Mouse (Mus musculus): ENCODE measurements at regions not wholly inside any gene's neighbourhood (a gene's known extent, or its start where the extent isn't known, plus 50 kb on each side); places are given as distances from the start of the nearest gene placed in this dataset.

- DNase-seq (ENCODE audit: low spot score) = no peak
- intact Hi-C loops (cut with DNase I) = no loop called here
Observed at GRCm38 (mm10) chr11:23168546-23169218, 87.2 kb upstream of the Xpo1 start.

- intact Hi-C loops (cut with DNase I) = no loop called here
- no peak for DNase-seq (ENCODE audit: low spot score)
Observed at GRCm38 (mm10) chr11:23169742-23170428, 86.0 kb upstream of the Xpo1 start.

- DNase-seq (ENCODE audit: low spot score) = no peak
- intact Hi-C loops (cut with DNase I) = no loop called here
Observed at GRCm38 (mm10) chr11:23170813-23171212, 85.0 kb upstream of the Xpo1 start.

GRCm38 (mm10) chr11:23171760-23172159 lies 84.1 kb upstream of the Xpo1 start:
- DNase-seq (ENCODE audit: low spot score) = no peak
- intact Hi-C loops (cut with DNase I) = no loop called here

- DNase-seq (ENCODE audit: low spot score) = no peak
Observed at GRCm38 (mm10) chr11:23181647-23182046, 74.2 kb upstream of the Xpo1 start.

GRCm38 (mm10) chr11:23185211-23185610 lies 70.6 kb upstream of the Xpo1 start:
- DNase-seq (ENCODE audit: low spot score) = no peak
- intact Hi-C loops (cut with DNase I) = no loop called here

More at GRCm38 (mm10) chr11:23181647-23182046, 74.2 kb upstream of the Xpo1 start:
- intact Hi-C loops (cut with DNase I) = no loop called here

GRCm38 (mm10) chr11:23201701-23202449 lies 54.0 kb upstream of the Xpo1 start:
- DNase-seq (ENCODE audit: low spot score) = no peak
- intact Hi-C loops (cut with DNase I) = no loop called here

GRCm38 (mm10) chr11:23203566-23203965 lies 52.3 kb upstream of the Xpo1 start:
- DNase-seq (ENCODE audit: low spot score) = no peak

GRCm38 (mm10) chr11:23204041-23204440 lies 51.8 kb upstream of the Xpo1 start:
- DNase-seq (ENCODE audit: low spot score) = no peak
- intact Hi-C loops (cut with DNase I) = no loop called here

More at GRCm38 (mm10) chr11:23203566-23203965, 52.3 kb upstream of the Xpo1 start:
- intact Hi-C loops (cut with DNase I) = no loop called here
